Mouse (Mus musculus) MEL (cell line): ENCODE measurements around the gene E330009J07Rik. TPM values are rescaled to one million over a fixed set of nuclear protein-coding genes. Genes with fewer than 3 reads are reported as not detected.

Experiments used
- DNase-seq: peaks from one replicate; pipeline ENCODE4 v3.0.0; 2011; ENCODE audit warnings: low read depth, low spot score
- H3K27ac ChIP-seq: 2 replicates; pipeline ENCODE4 v1.5.1; 2012; ENCODE audit warnings: low read depth, mild to moderate bottlenecking, control low read depth, low read length, moderate library complexity; ENCODE audit not compliant: control insufficient read depth
- H3K27me3 ChIP-seq, 2 experiments: fragments of 150-350 bp in 1 of 2; sonication (generic) in 1 of 2; 2 replicates each; pipeline ENCODE4 v1.6.1; 2012; ENCODE audit warnings: low read length in 2 of 2, mild to moderate bottlenecking in 2 of 2, improper control_type of control experiment in 1 of 2, moderate library complexity in 1 of 2; ENCODE audit not compliant: insufficient read depth in 2 of 2, control insufficient read depth in 1 of 2
- H3K36me3 ChIP-seq, 2 experiments: 2 replicates each; pipeline ENCODE4 v1.6.1; 2012 to 2014; ENCODE audit warnings: low read length in 2 of 2, improper control_type of control experiment in 1 of 2, inconsistent platforms in 1 of 2, mild to moderate bottlenecking in 1 of 2; ENCODE audit not compliant: insufficient read depth in 2 of 2, control insufficient read depth in 1 of 2
- H3K4me1 ChIP-seq, 2 experiments: fragments of 150-350 bp in 1 of 2; sonication (generic) in 1 of 2; 2 replicates each; pipeline ENCODE4 v1.6.1; 2012; ENCODE audit warnings: low read length in 2 of 2, improper control_type of control experiment in 1 of 2, mild to moderate bottlenecking in 1 of 2; ENCODE audit not compliant: insufficient read depth in 2 of 2, control insufficient read depth in 1 of 2
- H3K4me3 ChIP-seq, 2 experiments: fragments of 150-350 bp in 1 of 2; sonication (generic) in 1 of 2; 2 replicates each; pipeline ENCODE4 v1.5.1; 2012; ENCODE audit warnings: low read depth in 2 of 2, low read length in 2 of 2, mild to moderate bottlenecking in 2 of 2, moderate library complexity in 2 of 2, control low read depth in 1 of 2, improper control_type of control experiment in 1 of 2; ENCODE audit not compliant: control insufficient read depth in 1 of 2, insufficient read depth in 1 of 2
- H3K79me2 ChIP-seq: 2 replicates; pipeline ENCODE4 v1.6.1; 2012; ENCODE audit warnings: mild to moderate bottlenecking, low read length, moderate library complexity; ENCODE audit not compliant: control insufficient read depth, poor library complexity, insufficient read depth
- H3K9ac ChIP-seq: 2 replicates; pipeline ENCODE4 v1.6.1; 2012; ENCODE audit warnings: low read depth, mild to moderate bottlenecking, control low read depth, low read length, moderate library complexity; ENCODE audit not compliant: control insufficient read depth, poor library complexity, severe bottlenecking
- H3K9me3 ChIP-seq: fragments of 150-350 bp; sonication (generic); replicated peaks from 2 replicates; pipeline ENCODE4 v1.6.1; 2012; ENCODE audit warnings: mild to moderate bottlenecking, low read length, improper control_type of control experiment, moderate library complexity; ENCODE audit not compliant: insufficient read depth
- BHLHE40 ChIP-seq: IDR thresholded peaks from 2 replicates; pipeline ENCODE4 v1.6.1; 2012; ENCODE audit warnings: low read depth, mild to moderate bottlenecking, inconsistent platforms, low read length, improper control_type of control experiment, borderline replicate concordance
- CTCF ChIP-seq, 3 experiments: IDR thresholded peaks in 2 of 3; conservative IDR thresholded peaks in 1 of 3; 2 replicates each; pipeline ENCODE4 v1.5.1; 2011 to 2012; ENCODE audit warnings: low read length in 3 of 3, low read depth in 2 of 3, mild to moderate bottlenecking in 2 of 3, improper control_type of control experiment in 1 of 3, inconsistent platforms in 1 of 3, mixed read lengths in 1 of 3, moderate library complexity in 1 of 3; ENCODE audit not compliant: control insufficient read depth in 1 of 3, insufficient read depth in 1 of 3, poor library complexity in 1 of 3, severe bottlenecking in 1 of 3
- E2F4 ChIP-seq: IDR thresholded peaks from 2 replicates; pipeline ENCODE4 v1.6.1; 2011; ENCODE audit warnings: low read depth, low read length, improper control_type of control experiment, borderline replicate concordance
- ETS1 ChIP-seq: IDR thresholded peaks from 2 replicates; pipeline ENCODE4 v1.6.1; 2012; ENCODE audit warnings: low read depth, mild to moderate bottlenecking, inconsistent platforms, low read length, improper control_type of control experiment, moderate library complexity
- JUND ChIP-seq: IDR thresholded peaks from 2 replicates; pipeline ENCODE4 v1.6.1; 2011; ENCODE audit warnings: low read depth, mild to moderate bottlenecking, improper control_type of control experiment, low read length
- KAT2A ChIP-seq: conservative IDR thresholded peaks from 2 replicates; pipeline ENCODE4 v1.6.1; 2012; ENCODE audit warnings: low read depth, low read length, improper control_type of control experiment, inconsistent platforms
- MAX ChIP-seq: IDR thresholded peaks from 2 replicates; pipeline ENCODE4 v1.6.1; 2011; ENCODE audit warnings: low read length, improper control_type of control experiment
- MYC ChIP-seq: IDR thresholded peaks from 2 replicates; pipeline ENCODE4 v1.6.1; 2011; ENCODE audit warnings: low read depth, mild to moderate bottlenecking, low read length, improper control_type of control experiment, moderate library complexity
- NELFE ChIP-seq: IDR thresholded peaks from 2 replicates; pipeline ENCODE4 v1.6.1; 2011; ENCODE audit warnings: low read depth, low read length, improper control_type of control experiment
- NRF1 ChIP-seq: IDR thresholded peaks from 2 replicates; pipeline ENCODE4 v1.6.1; 2014; ENCODE audit warnings: low read depth, mild to moderate bottlenecking, inconsistent platforms, low read length, improper control_type of control experiment, moderate library complexity; ENCODE audit not compliant: poor library complexity, insufficient read depth, severe bottlenecking
- POLR2AphosphoS5 ChIP-seq: IDR thresholded peaks from 2 replicates; pipeline ENCODE4 v1.6.1; 2012; ENCODE audit warnings: low read depth, borderline replicate concordance, mild to moderate bottlenecking, inconsistent platforms, low read length, moderate library complexity, mixed read lengths
- RAD21 ChIP-seq: IDR thresholded peaks from 2 replicates; pipeline ENCODE4 v1.6.1; 2011; ENCODE audit warnings: mild to moderate bottlenecking, low read depth, low read length, improper control_type of control experiment
- SMC3 ChIP-seq: IDR thresholded peaks from 2 replicates; pipeline ENCODE4 v1.6.1; 2011; ENCODE audit warnings: low read depth, low read length, improper control_type of control experiment
- TBP ChIP-seq: IDR thresholded peaks from 2 replicates; pipeline ENCODE4 v1.8.0; 2011; ENCODE audit warnings: low read depth, low read length, improper control_type of control experiment
- USF1 ChIP-seq: IDR thresholded peaks from 2 replicates; pipeline ENCODE4 v1.6.1; 2014; ENCODE audit warnings: low read depth, mild to moderate bottlenecking, inconsistent platforms, low read length, improper control_type of control experiment, moderate library complexity
- ZC3H11A ChIP-seq: IDR thresholded peaks from 2 replicates; pipeline ENCODE4 v1.6.1; 2012; ENCODE audit warnings: low read depth, mild to moderate bottlenecking, inconsistent platforms, low read length, improper control_type of control experiment
- polyA plus RNA-seq, 2 experiments: library from polyadenylated mRNA; stranded (reverse) in 1 of 2; unstranded in 1 of 2; fragments of >175 nt in 1 of 2; fragments of >200 nt in 1 of 2; gene quantifications; 2 replicates each; pipeline versions ENCODE4 v1.2.1 to v1.2.4; 2012; ENCODE audit warnings: low replicate concordance in 2 of 2, low read depth in 1 of 2; ENCODE audit not compliant: insufficient read length in 2 of 2, insufficient read depth in 1 of 2, missing spikeins in 1 of 2
- total RNA-seq: library from RNA; depleted of rRNA; stranded (reverse); fragments of 300-350 nt; gene quantifications from 2 replicates; pipeline ENCODE4 v1.2.3, GENCODE M21; 2012

The E330009J07Rik gene
- total and polyA plus RNA-seq, 3 experiments = 5.9 to 6.4 TPM; not detected in 1

DNA sequence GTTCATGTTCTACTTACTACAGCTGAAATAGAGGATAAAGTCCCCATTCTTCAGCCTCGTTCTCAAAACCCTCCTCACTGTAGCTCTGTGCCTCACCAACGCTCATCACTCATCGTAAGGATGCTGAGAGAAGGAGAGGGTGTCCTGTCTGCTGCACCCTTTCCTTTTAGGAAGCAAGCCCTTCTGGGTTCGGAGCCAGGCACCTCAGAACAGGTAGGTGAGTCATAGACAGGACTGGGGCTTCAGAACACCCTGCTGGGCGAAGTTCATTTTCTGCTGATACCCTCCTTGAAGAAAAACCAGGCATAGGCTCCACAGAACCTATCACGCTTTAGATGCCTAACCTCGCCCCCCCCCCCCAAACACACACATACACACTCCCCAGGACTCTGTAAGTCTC lies 8.5 kb downstream of the E330009J07Rik start:
- Histone ChIP-seq H3K27ac (no peak overlapping the region), H3K36me3 (peaks cover 0 to 9% of the 10 kb centered on the region in 2 experiments; a peak in 2 of 4 replicates), H3K9ac (no peak overlapping the region), H3K4me3 (no peak overlapping the region), H3K4me1 (peaks cover 0 to 8% of the 10 kb centered on the region in 2 experiments; a peak in 3 of 4 replicates), H3K27me3 (no peaks in the 10 kb centered on the region), H3K9me3 (no peaks in the 10 kb centered on the region), H3K79me2 (no peaks in the 10 kb centered on the region)
- TF ChIP-seq NRF1 (no peak), E2F4 (no peak), USF1 (no peak), JUND (no peak), MYC (no peak), ZC3H11A (no peak), MAX (no peak), TBP (no peak), BHLHE40 (no peak), NELFE (no peak), ETS1 (no peak)
- DNase-seq = no peak

DNA sequence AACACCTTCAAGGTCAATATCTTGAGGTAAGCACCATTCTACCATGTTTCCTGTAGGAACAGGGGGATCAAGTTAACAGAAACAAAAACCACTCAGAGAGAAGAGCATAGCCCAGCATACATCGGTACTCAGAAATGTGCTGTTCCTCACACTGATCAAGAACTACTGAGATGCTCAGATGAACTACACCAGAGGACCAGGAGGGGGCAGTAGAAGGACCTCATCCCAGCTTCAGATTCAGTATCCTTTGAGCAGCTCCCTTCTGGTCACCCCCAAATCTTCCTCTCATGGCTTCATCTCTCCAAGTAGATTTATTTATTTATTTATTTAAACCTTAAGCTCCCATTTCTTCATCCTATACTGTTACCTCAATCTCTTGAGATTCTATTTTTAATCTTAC lies 12.2 kb downstream of the E330009J07Rik start:
- Histone ChIP-seq H3K79me2 (no peaks in the 10 kb centered on the region), H3K4me1 (no peaks in the 10 kb centered on the region), H3K36me3 (no peaks in the 10 kb centered on the region; a peak in 1 of 4 replicates), H3K9me3 (no peaks in the 10 kb centered on the region), H3K27ac (no peak overlapping the region), H3K9ac (no peak overlapping the region), H3K4me3 (no peak overlapping the region), H3K27me3 (no peaks in the 10 kb centered on the region)
- no peak for TF ChIP-seq MYC
- TF ChIP-seq POLR2AphosphoS5 = no peak
- peak; percentile 57 to 76 (median 71) for TF ChIP-seq CTCF (IDR thresholded peaks at IDR 0.05 in 2 of 3, conservative IDR thresholded peaks at IDR 0.05 in 1 of 3; ENCODE audit: control insufficient read depth in 1 of 3, insufficient read depth in 1 of 3, low read depth in 2 of 3, low read length in 3 of 3, poor library complexity in 1 of 3, severe bottlenecking in 1 of 3)
- peak; percentile 50 for TF ChIP-seq SMC3
- TF ChIP-seq RAD21 = peak; percentile 35
- TF ChIP-seq KAT2A = no peak
- TF ChIP-seq NRF1 = no peak
- peak; percentile 74 for DNase-seq
